Mouse (Mus musculus): ENCODE results near the gene Zbp1. TPM values are rescaled to one million over a fixed set of nuclear protein-coding genes. Genes with fewer than 3 reads are reported as not detected.

The Zbp1 gene
- polyA plus RNA-seq, 1 experiment from 2014 or later = not detected

GRCm38 (mm10) chr2:173173008-173173407 lies 45.7 kb downstream of the Zbp1 start:
- ATAC-seq (ENCODE audit: low FRiP score, low TSS enrichment) = no peak
- H3K9me3 ChIP-seq (ENCODE audit: control insufficient read depth, low read length) = peaks cover 7% of the 10 kb centered on the region; the same call in 1 of the 2 replicates
- no peak overlapping the region for H3K4me3 ChIP-seq (ENCODE audit: low read length)
- peaks cover 18% of the 10 kb centered on the region for H3K27me3 ChIP-seq (ENCODE audit: control insufficient read depth, insufficient read depth, low read length)
- H3K4me1 ChIP-seq (ENCODE audit: control insufficient read depth, insufficient read depth, low read length) = peaks cover 39% of the 10 kb centered on the region
- H3K4me2 ChIP-seq (replicated peaks; ENCODE audit: low read depth, low read length) = peak overlapping the region; percentile 44; the same call in 1 of the 2 replicates
- H3K9ac ChIP-seq (ENCODE audit: low read depth, low read length) = no peak overlapping the region
- H3K27ac ChIP-seq (ENCODE audit: low read depth, low read length) = peak overlapping the region; percentile 88; the same call in 1 of the 2 replicates
- no peaks in the 10 kb centered on the region for H3K36me3 ChIP-seq (ENCODE audit: control insufficient read depth, insufficient read depth, low read length)
- 17% methylated on average over 2 of the region's 2 CpGs for WGBS

DNA sequence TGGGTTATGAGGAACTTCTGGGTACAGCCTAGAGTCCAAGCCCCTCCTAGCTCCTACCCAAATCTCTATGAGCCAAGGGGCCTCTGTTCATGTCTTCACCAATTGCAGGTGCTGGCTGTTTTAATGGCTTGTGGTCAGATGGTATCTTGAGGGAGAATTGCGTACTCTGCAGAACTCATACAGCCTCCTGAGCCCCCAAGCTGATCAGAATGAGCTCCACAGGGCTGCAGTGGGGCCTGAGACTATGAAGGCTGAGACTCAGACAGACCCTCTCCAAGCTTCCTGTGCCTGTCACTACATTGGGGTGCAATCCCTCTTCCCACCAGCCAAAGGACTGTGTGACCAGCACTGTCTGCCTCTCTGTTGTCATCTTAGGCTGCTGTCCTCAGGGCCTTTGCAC lies 46.3 kb downstream of the Zbp1 start:
- no peak for ATAC-seq (ENCODE audit: low FRiP score, low TSS enrichment)
- WGBS = 75% methylated on average over 1 of the region's 1 CpGs
- Histone ChIP-seq H3K27ac (ENCODE audit: low read depth, low read length) (peak overlapping the region; percentile 88; the same call in 1 of the 2 replicates), H3K4me3 (ENCODE audit: low read length) (no peak overlapping the region), H3K9ac (ENCODE audit: low read depth, low read length) (no peak overlapping the region), H3K36me3 (ENCODE audit: control insufficient read depth, insufficient read depth, low read length) (no peaks in the 10 kb centered on the region), H3K4me2 (replicated peaks; ENCODE audit: low read depth, low read length) (no peak overlapping the region), H3K9me3 (ENCODE audit: control insufficient read depth, low read length) (peaks cover 7% of the 10 kb centered on the region; the same call in 1 of the 2 replicates), H3K4me1 (ENCODE audit: control insufficient read depth, insufficient read depth, low read length) (peaks cover 39% of the 10 kb centered on the region), H3K27me3 (ENCODE audit: control insufficient read depth, insufficient read depth, low read length) (peaks cover 18% of the 10 kb centered on the region)

- no peak overlapping the region for H3K9ac ChIP-seq (ENCODE audit: low read depth, low read length)
- WGBS = 30% methylated on average over 5 of the region's 5 CpGs
- ATAC-seq (ENCODE audit: low FRiP score, low TSS enrichment) = peak; percentile 6; the same call in 1 of the 2 replicates
- H3K4me1 ChIP-seq (ENCODE audit: control insufficient read depth, insufficient read depth, low read length) = peaks cover 39% of the 10 kb centered on the region
- peak overlapping the region; percentile 88; the same call in 1 of the 2 replicates for H3K27ac ChIP-seq (ENCODE audit: low read depth, low read length)
- H3K4me3 ChIP-seq (ENCODE audit: low read length) = no peak overlapping the region
- H3K4me2 ChIP-seq (replicated peaks; ENCODE audit: low read depth, low read length) = peak overlapping the region; percentile 28; the same call in 1 of the 2 replicates
- H3K27me3 ChIP-seq (ENCODE audit: control insufficient read depth, insufficient read depth, low read length) = peaks cover 18% of the 10 kb centered on the region
- H3K9me3 ChIP-seq (ENCODE audit: control insufficient read depth, low read length) = peaks cover 7% of the 10 kb centered on the region; the same call in 1 of the 2 replicates
- no peaks in the 10 kb centered on the region for H3K36me3 ChIP-seq (ENCODE audit: control insufficient read depth, insufficient read depth, low read length)
These were observed 46.8 kb downstream of the Zbp1 start for GRCm38 (mm10) chr2:173171956-173172355.

GRCm38 (mm10) chr2:173171470-173171869 lies 47.3 kb downstream of the Zbp1 start:
- H3K9me3 ChIP-seq (ENCODE audit: control insufficient read depth, low read length) = peaks cover 7% of the 10 kb centered on the region; the same call in 1 of the 2 replicates
- H3K4me2 ChIP-seq (replicated peaks; ENCODE audit: low read depth, low read length) = peak overlapping the region; percentile 28
- ATAC-seq (ENCODE audit: low FRiP score, low TSS enrichment) = peak; percentile 84
- peaks cover 19% of the 10 kb centered on the region for H3K27me3 ChIP-seq (ENCODE audit: control insufficient read depth, insufficient read depth, low read length)
- H3K4me1 ChIP-seq (ENCODE audit: control insufficient read depth, insufficient read depth, low read length) = peaks cover 39% of the 10 kb centered on the region
- H3K27ac ChIP-seq (ENCODE audit: low read depth, low read length) = peak overlapping the region; percentile 88; the same call in 1 of the 2 replicates
- no peak overlapping the region for H3K9ac ChIP-seq (ENCODE audit: low read depth, low read length)
- H3K36me3 ChIP-seq (ENCODE audit: control insufficient read depth, insufficient read depth, low read length) = no peaks in the 10 kb centered on the region
- H3K4me3 ChIP-seq (ENCODE audit: low read length) = peak overlapping the region; percentile 12
- 2% methylated on average over 29 of the region's 30 CpGs for WGBS

- no peak overlapping the region for H3K4me3 ChIP-seq (ENCODE audit: low read length)
- 48% methylated on average over 2 of the region's 2 CpGs for WGBS
- ATAC-seq (ENCODE audit: low FRiP score, low TSS enrichment) = 0 out of 2 replicates have a peak, but pooled peaks have one; percentile 2
These were observed 48.0 kb downstream of the Zbp1 start for GRCm38 (mm10) chr2:173170715-173171114.

GRCm38 (mm10) chr2:173170081-173170480 lies 48.6 kb downstream of the Zbp1 start:
- H3K27me3 ChIP-seq (ENCODE audit: control insufficient read depth, insufficient read depth, low read length) = peaks cover 31% of the 10 kb centered on the region

More at GRCm38 (mm10) chr2:173170715-173171114, 48.0 kb downstream of the Zbp1 start:
- H3K9ac ChIP-seq (ENCODE audit: low read depth, low read length) = no peak overlapping the region
- no peak overlapping the region for H3K27ac ChIP-seq (ENCODE audit: low read depth, low read length)
- H3K9me3 ChIP-seq (ENCODE audit: control insufficient read depth, low read length) = peaks cover 4% of the 10 kb centered on the region; the same call in 1 of the 2 replicates
- peaks cover 26% of the 10 kb centered on the region for H3K27me3 ChIP-seq (ENCODE audit: control insufficient read depth, insufficient read depth, low read length)
- H3K4me1 ChIP-seq (ENCODE audit: control insufficient read depth, insufficient read depth, low read length) = peaks cover 39% of the 10 kb centered on the region
- no peak overlapping the region for H3K4me2 ChIP-seq (replicated peaks; ENCODE audit: low read depth, low read length)
- no peaks in the 10 kb centered on the region for H3K36me3 ChIP-seq (ENCODE audit: control insufficient read depth, insufficient read depth, low read length)

DNA sequence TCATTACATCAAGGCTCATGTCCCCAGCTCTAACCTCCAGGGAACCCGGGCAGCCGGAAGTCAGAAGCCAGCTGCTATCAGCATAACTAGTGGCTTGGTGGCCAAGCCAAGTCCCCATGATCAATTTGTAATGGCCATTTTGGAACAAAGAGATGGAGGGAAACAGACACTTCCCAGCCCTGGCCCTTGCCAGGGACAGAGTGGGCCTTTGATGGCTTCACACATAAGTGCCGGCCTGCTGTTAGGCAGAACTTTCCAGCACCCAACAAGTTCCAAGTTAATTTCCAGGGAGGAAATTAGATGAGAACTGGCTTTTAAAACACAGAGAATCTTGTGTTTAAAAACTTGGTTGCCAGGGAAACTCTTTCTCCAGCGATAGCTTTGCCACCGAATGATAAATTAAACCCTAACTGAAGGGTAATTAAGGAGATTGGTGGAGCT lies 50.3 kb downstream of the Zbp1 start:
- Histone ChIP-seq H3K4me1 (ENCODE audit: control insufficient read depth, insufficient read depth, low read length) (peaks cover 27% of the 10 kb centered on the region), H3K4me3 (ENCODE audit: low read length) (no peak overlapping the region), H3K27ac (ENCODE audit: low read depth, low read length) (no peak overlapping the region)

More at GRCm38 (mm10) chr2:173170081-173170480, 48.6 kb downstream of the Zbp1 start:
- Histone ChIP-seq H3K27ac (ENCODE audit: low read depth, low read length) (no peak overlapping the region), H3K4me1 (ENCODE audit: control insufficient read depth, insufficient read depth, low read length) (peaks cover 39% of the 10 kb centered on the region), H3K36me3 (ENCODE audit: control insufficient read depth, insufficient read depth, low read length) (no peaks in the 10 kb centered on the region), H3K9me3 (ENCODE audit: control insufficient read depth, low read length) (no peaks in the 10 kb centered on the region), H3K9ac (ENCODE audit: low read depth, low read length) (no peak overlapping the region), H3K4me2 (replicated peaks; ENCODE audit: low read depth, low read length) (no peak overlapping the region), H3K4me3 (ENCODE audit: low read length) (no peak overlapping the region)
- 26% methylated on average over 2 of the region's 2 CpGs for WGBS
- ATAC-seq (ENCODE audit: low FRiP score, low TSS enrichment) = no peak

DNA sequence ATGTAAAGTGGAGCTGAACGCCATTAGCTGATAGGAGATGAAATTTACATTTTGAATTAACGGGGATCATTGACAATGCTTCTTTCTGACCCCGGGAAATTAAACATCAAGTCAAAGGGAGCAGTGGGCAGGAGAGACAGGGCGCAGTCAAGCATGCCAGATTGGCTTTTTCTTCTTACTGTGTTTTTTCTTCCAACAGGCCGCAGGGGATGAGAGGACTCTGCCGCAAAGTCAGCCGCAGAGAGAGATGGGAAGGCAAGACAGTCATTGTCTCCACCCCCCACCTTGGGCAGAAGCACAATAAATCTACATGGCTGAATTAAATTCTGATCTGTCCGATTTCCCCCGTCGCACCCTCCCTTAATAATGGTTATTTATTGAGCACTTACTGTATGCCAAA lies 53.4 kb downstream of the Zbp1 start:
- no peak for ATAC-seq (ENCODE audit: low FRiP score, low TSS enrichment)
- H3K27ac ChIP-seq (ENCODE audit: low read depth, low read length) = no peak overlapping the region
- H3K27me3 ChIP-seq (ENCODE audit: control insufficient read depth, insufficient read depth, low read length) = peaks cover 36% of the 10 kb centered on the region
- 81% methylated on average over 10 of the region's 10 CpGs for WGBS
- no peaks in the 10 kb centered on the region for H3K36me3 ChIP-seq (ENCODE audit: control insufficient read depth, insufficient read depth, low read length)
- peaks cover 4% of the 10 kb centered on the region; the same call in 1 of the 2 replicates for H3K4me1 ChIP-seq (ENCODE audit: control insufficient read depth, insufficient read depth, low read length)
- H3K4me3 ChIP-seq (ENCODE audit: low read length) = no peak overlapping the region
- no peaks in the 10 kb centered on the region for H3K9me3 ChIP-seq (ENCODE audit: control insufficient read depth, low read length)
- H3K9ac ChIP-seq (ENCODE audit: low read depth, low read length) = no peak overlapping the region
- no peak overlapping the region for H3K4me2 ChIP-seq (replicated peaks; ENCODE audit: low read depth, low read length)

More for the DNA sequence above, 50.3 kb downstream of the Zbp1 start:
- Histone ChIP-seq H3K36me3 (ENCODE audit: control insufficient read depth, insufficient read depth, low read length) (no peaks in the 10 kb centered on the region), H3K27me3 (ENCODE audit: control insufficient read depth, insufficient read depth, low read length) (peaks cover 36% of the 10 kb centered on the region), H3K9ac (ENCODE audit: low read depth, low read length) (no peak overlapping the region), H3K4me2 (replicated peaks; ENCODE audit: low read depth, low read length) (no peak overlapping the region), H3K9me3 (ENCODE audit: control insufficient read depth, low read length) (no peaks in the 10 kb centered on the region)
- ATAC-seq (ENCODE audit: low FRiP score, low TSS enrichment) = no peak
- WGBS = 39% methylated on average over 5 of the region's 5 CpGs

GRCm38 (mm10) chr2:173164946-173165345 lies 53.8 kb downstream of the Zbp1 start:
- peaks cover 33% of the 10 kb centered on the region for H3K27me3 ChIP-seq (ENCODE audit: control insufficient read depth, insufficient read depth, low read length)
- 87% methylated on average over 10 of the region's 10 CpGs for WGBS
- H3K9ac ChIP-seq (ENCODE audit: low read depth, low read length) = no peak overlapping the region
- no peaks in the 10 kb centered on the region for H3K36me3 ChIP-seq (ENCODE audit: control insufficient read depth, insufficient read depth, low read length)
- H3K9me3 ChIP-seq (ENCODE audit: control insufficient read depth, low read length) = no peaks in the 10 kb centered on the region
- no peak for ATAC-seq (ENCODE audit: low FRiP score, low TSS enrichment)
- no peak overlapping the region for H3K4me2 ChIP-seq (replicated peaks; ENCODE audit: low read depth, low read length)
- peaks cover 4% of the 10 kb centered on the region; the same call in 1 of the 2 replicates for H3K4me1 ChIP-seq (ENCODE audit: control insufficient read depth, insufficient read depth, low read length)
- H3K4me3 ChIP-seq (ENCODE audit: low read length) = no peak overlapping the region
- H3K27ac ChIP-seq (ENCODE audit: low read depth, low read length) = no peak overlapping the region

Measured in kidney, embryonic 14.5 days (tissue).